Mouse (Mus musculus): ENCODE measurements around the gene Ptger1. TPM values are rescaled to one million over a fixed set of nuclear protein-coding genes. Genes with fewer than 3 reads are reported as not detected.

The Ptger1 gene
- polyA plus RNA-seq, 1 experiment from 2014 or later: 0.58 TPM

DNA sequence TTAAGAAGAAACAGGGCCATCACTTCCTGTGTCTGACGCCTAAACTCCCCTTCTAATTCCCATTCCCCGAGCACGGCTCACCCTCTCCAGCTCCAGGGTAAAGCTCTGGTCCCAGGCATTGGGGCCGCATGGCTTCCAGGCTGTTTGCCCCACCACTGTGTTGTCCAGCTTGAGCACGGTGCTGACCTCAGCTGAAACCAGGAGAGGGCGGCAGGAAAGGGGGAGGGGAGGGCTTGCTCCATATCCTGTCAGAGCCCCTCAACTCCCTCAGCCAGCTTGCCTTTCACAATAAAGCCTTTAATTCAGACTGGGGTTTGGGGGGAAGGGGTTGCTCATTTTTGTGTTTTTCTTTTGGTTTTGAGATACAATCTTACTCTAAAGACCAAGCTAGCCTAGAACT is 14.6 kb downstream of the Ptger1 start:
- 0 out of 2 replicates have a peak, but pooled peaks have one; percentile 40 for ATAC-seq (ENCODE audit: insufficient number of reproducible peaks, insufficient read depth, low FRiP score, low read depth)
- Histone ChIP-seq H3K27me3 (ENCODE audit: control insufficient read depth, insufficient read depth, low read length) (no peaks in the 10 kb centered on the region), H3K4me1 (ENCODE audit: control insufficient read depth in 2 of 2, insufficient read depth in 2 of 2, low read length in 2 of 2) (peaks cover 10 to 14% of the 10 kb centered on the region in 2 experiments; a peak in 3 of 4 replicates), H3K9ac (ENCODE audit: low read length) (no peak overlapping the region), H3K36me3 (ENCODE audit: control insufficient read depth, insufficient read depth, low read length) (peaks cover 93% of the 10 kb centered on the region), H3K9me3 (ENCODE audit: control insufficient read depth, low read length) (no peaks in the 10 kb centered on the region), H3K4me2 (ENCODE audit: low read length) (no peak overlapping the region), H3K27ac (replicated peaks in 1 of 2; ENCODE audit: control insufficient read depth in 1 of 2, insufficient read depth in 1 of 2, low read depth in 2 of 2, low read length in 2 of 2) (peak overlapping the region; percentile 59 to 64), H3K4me3 (ENCODE audit: control insufficient read depth in 1 of 2, insufficient read depth in 1 of 2, low read depth in 1 of 2, low read length in 2 of 2) (no peak overlapping the region)
- WGBS: 16% methylated on average over 6 of the region's 6 CpGs

DNA sequence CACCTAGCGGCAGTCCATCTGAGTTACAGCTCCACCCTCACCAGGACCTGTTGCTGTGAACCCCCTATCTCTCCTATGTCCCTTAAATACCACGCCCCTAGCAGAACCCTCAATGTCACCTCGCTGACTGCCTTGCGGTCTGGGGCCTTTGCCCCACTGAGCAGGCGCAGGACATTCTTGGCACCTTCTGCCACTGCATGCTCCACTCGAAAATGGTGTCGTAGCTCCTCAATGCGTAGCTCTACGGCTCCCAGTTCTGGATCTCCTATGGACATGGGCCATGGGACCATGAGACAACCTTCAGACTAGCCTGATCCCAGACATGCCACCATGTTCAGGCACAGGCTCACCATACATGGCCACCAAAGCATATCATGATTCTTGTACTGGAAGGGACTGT is 18.0 kb downstream of the Ptger1 start:
- Histone ChIP-seq H3K9me3 (ENCODE audit: control insufficient read depth, low read length) (no peaks in the 10 kb centered on the region), H3K36me3 (ENCODE audit: control insufficient read depth, insufficient read depth, low read length) (peaks cover 76% of the 10 kb centered on the region), H3K4me1 (ENCODE audit: control insufficient read depth in 2 of 2, insufficient read depth in 2 of 2, low read length in 2 of 2) (peaks cover 10 to 14% of the 10 kb centered on the region in 2 experiments; a peak in 3 of 4 replicates), H3K9ac (ENCODE audit: low read length) (no peak overlapping the region), H3K4me3 (ENCODE audit: control insufficient read depth in 1 of 2, insufficient read depth in 1 of 2, low read depth in 1 of 2, low read length in 2 of 2) (no peak overlapping the region), H3K27me3 (ENCODE audit: control insufficient read depth, insufficient read depth, low read length) (no peaks in the 10 kb centered on the region), H3K4me2 (ENCODE audit: low read length) (no peak overlapping the region), H3K27ac (replicated peaks in 1 of 2; ENCODE audit: control insufficient read depth in 1 of 2, insufficient read depth in 1 of 2, low read depth in 2 of 2, low read length in 2 of 2) (no peak overlapping the region)
- no peak for ATAC-seq (ENCODE audit: insufficient number of reproducible peaks, insufficient read depth, low FRiP score, low read depth)
- WGBS: 82% methylated on average over 9 of the region's 9 CpGs

DNA sequence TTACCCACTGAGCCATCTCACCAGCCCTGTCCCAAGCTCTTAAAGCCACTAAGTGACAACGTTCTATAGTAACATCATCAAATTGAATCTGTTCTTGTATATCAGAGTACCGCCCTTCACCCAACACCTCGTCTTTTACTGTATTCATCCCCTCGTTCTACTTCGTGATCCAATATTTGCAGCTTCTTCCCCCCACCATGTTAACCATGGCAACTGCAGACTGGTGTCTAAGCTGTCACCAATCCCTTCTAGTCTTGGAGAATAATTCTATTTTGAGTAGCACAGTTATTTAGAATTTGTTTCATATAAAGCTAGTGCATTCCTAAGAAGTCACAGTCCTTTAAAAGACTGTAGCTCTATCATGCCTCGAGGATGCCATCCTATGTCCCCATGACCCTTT is 22.8 kb downstream of the Ptger1 start:
- Histone ChIP-seq H3K4me2 (ENCODE audit: low read length) (no peak overlapping the region), H3K27me3 (ENCODE audit: control insufficient read depth, insufficient read depth, low read length) (no peaks in the 10 kb centered on the region), H3K4me1 (ENCODE audit: control insufficient read depth in 2 of 2, insufficient read depth in 2 of 2, low read length in 2 of 2) (no peaks in the 10 kb centered on the region; a peak in 1 of 4 replicates), H3K36me3 (ENCODE audit: control insufficient read depth, insufficient read depth, low read length) (peaks cover 71% of the 10 kb centered on the region), H3K9ac (ENCODE audit: low read length) (no peak overlapping the region), H3K27ac (replicated peaks in 1 of 2; ENCODE audit: control insufficient read depth in 1 of 2, insufficient read depth in 1 of 2, low read depth in 2 of 2, low read length in 2 of 2) (no peak overlapping the region), H3K9me3 (ENCODE audit: control insufficient read depth, low read length) (no peaks in the 10 kb centered on the region), H3K4me3 (ENCODE audit: control insufficient read depth in 1 of 2, insufficient read depth in 1 of 2, low read depth in 1 of 2, low read length in 2 of 2) (no peak overlapping the region)
- 90% methylated on average over 6 of the region's 6 CpGs for WGBS
- no peak for ATAC-seq (ENCODE audit: insufficient number of reproducible peaks, insufficient read depth, low FRiP score, low read depth)

DNA sequence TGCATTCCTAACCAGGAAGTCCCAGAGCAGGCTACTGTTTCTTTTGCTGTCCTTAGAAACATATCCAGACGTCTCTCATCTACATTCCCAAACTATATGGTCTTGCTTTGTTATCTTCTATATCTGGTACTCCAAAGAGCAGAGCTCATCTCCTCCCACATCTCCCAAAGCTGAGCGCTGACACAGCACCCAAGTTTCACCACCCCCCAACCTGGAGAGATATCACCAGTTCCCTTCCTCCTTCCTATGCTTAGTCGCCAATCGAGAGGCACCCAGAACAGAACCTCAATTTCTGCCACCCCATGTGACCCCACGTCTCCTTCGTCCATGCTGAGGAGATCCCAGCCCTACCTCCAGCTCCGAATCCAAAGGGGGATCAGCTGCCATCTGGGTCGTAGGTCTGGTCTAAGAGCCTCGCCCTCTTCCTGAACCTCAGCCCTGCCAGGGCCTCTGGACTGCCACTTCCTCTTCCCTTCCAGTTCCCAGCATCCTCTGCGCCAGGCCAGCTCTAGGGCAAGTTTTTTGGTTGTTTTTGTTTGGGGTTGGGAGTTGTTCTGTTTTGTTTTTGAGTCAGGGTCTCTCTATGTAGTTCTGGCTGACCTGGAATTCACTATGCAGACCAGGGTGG is 27.2 kb downstream of the Ptger1 start:
- no peak for ATAC-seq (ENCODE audit: insufficient number of reproducible peaks, insufficient read depth, low FRiP score, low read depth)
- Histone ChIP-seq H3K36me3 (ENCODE audit: control insufficient read depth, insufficient read depth, low read length) (peaks cover 44% of the 10 kb centered on the region), H3K9me3 (ENCODE audit: control insufficient read depth, low read length) (no peaks in the 10 kb centered on the region), H3K27me3 (ENCODE audit: control insufficient read depth, insufficient read depth, low read length) (no peaks in the 10 kb centered on the region), H3K4me1 (ENCODE audit: control insufficient read depth in 2 of 2, insufficient read depth in 2 of 2, low read length in 2 of 2) (peaks cover 14 to 23% of the 10 kb centered on the region in 2 experiments), H3K9ac (ENCODE audit: low read length) (no peak overlapping the region), H3K4me3 (ENCODE audit: control insufficient read depth in 1 of 2, insufficient read depth in 1 of 2, low read depth in 1 of 2, low read length in 2 of 2) (no peak overlapping the region), H3K4me2 (ENCODE audit: low read length) (no peak overlapping the region), H3K27ac (replicated peaks in 1 of 2; ENCODE audit: control insufficient read depth in 1 of 2, insufficient read depth in 1 of 2, low read depth in 2 of 2, low read length in 2 of 2) (no peak overlapping the region)
- WGBS: 70% methylated on average over 10 of the region's 10 CpGs

DNA sequence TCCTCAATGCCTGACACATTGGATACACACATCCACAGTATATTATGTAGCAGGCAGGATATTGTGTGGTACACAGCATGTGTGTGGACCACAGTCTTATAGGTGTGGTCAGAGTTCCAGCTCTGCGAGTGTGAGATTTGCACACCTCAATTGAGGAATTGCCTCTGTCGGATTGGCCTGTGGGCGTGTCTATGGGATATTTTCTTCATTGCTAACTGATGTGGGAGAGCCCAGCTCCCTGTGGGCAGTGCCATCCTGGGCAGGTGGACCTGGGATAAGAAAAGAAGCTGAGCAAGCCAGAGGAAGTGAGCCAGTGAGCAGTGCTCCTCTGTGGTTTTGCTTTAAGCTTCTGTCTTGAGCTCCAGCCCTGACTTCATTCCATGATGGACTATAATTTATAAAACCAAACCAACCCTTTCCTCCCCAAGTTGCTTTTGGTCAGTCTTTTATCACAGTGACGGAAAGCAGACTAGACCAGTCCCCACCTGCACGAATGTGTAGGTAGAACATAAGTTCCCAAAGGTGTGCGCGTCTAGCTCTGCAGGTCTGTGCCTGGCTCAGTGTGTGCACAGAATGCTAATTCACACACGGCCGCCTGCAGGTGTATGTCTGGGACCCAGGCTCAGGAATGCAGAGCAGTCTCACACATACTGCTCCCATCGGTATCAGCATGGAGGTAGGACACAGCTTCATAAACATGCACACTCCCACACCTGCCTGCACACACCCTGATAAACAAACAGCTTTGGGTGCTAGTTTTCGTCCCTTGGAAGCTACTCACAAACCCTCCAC is 28.1 kb downstream of the Ptger1 start:
- H3K36me3 ChIP-seq (ENCODE audit: control insufficient read depth, insufficient read depth, low read length): peaks cover 39% of the 10 kb centered on the region
- WGBS: 78% methylated on average over 11 of the region's 11 CpGs
- no peak for ATAC-seq (ENCODE audit: insufficient number of reproducible peaks, insufficient read depth, low FRiP score, low read depth)
- H3K9me3 ChIP-seq (ENCODE audit: control insufficient read depth, low read length): no peaks in the 10 kb centered on the region
- H3K4me3 ChIP-seq (ENCODE audit: control insufficient read depth in 1 of 2, insufficient read depth in 1 of 2, low read depth in 1 of 2, low read length in 2 of 2): no peak overlapping the region
- no peaks in the 10 kb centered on the region for H3K27me3 ChIP-seq (ENCODE audit: control insufficient read depth, insufficient read depth, low read length)
- H3K4me2 ChIP-seq (ENCODE audit: low read length): no peak overlapping the region
- H3K9ac ChIP-seq (ENCODE audit: low read length): no peak overlapping the region
- H3K27ac ChIP-seq (replicated peaks in 1 of 2; ENCODE audit: control insufficient read depth in 1 of 2, insufficient read depth in 1 of 2, low read depth in 2 of 2, low read length in 2 of 2): no peak overlapping the region
- H3K4me1 ChIP-seq (ENCODE audit: control insufficient read depth in 2 of 2, insufficient read depth in 2 of 2, low read length in 2 of 2): peaks cover 14 to 26% of the 10 kb centered on the region in 2 experiments

DNA sequence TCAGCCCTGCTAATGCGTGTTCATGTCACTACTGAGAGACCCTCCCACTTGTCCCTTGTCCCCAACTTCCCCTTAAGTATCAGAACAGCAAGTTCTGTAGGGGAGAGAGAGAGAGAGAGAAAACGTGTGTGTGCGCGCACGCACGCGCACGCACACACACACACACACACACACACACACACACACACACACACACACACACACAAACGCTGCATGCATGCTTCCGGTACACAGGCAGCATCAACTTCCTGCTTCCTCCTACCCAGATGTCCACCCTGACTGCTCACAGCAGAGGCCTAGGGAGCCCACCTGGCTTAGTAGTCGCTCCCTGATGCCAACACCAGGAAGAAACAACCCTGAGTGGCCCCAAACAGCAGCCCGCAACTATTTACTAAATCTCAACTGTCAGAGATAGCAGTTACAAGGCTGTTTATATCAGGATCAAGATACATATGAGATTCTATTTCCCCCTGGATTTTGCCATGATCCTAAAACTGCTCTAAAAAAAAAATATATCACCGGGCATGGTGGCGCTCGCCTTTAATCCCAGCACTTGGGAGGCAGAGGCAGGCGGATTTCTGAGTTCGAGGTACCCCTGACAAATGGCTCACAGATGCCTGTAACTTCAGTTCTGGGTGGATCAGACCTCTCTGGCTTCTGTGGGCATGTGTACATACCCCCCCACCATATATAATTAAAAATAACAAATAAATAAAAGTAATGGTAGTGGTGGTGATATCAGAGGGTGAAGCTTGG is 29.1 kb downstream of the Ptger1 start:
- Histone ChIP-seq H3K27ac (replicated peaks in 1 of 2; ENCODE audit: control insufficient read depth in 1 of 2, insufficient read depth in 1 of 2, low read depth in 2 of 2, low read length in 2 of 2) (no peak overlapping the region), H3K4me1 (ENCODE audit: control insufficient read depth in 2 of 2, insufficient read depth in 2 of 2, low read length in 2 of 2) (peaks cover 16 to 36% of the 10 kb centered on the region in 2 experiments), H3K9me3 (ENCODE audit: control insufficient read depth, low read length) (no peaks in the 10 kb centered on the region), H3K36me3 (ENCODE audit: control insufficient read depth, insufficient read depth, low read length) (peaks cover 30% of the 10 kb centered on the region), H3K27me3 (ENCODE audit: control insufficient read depth, insufficient read depth, low read length) (no peaks in the 10 kb centered on the region), H3K4me2 (ENCODE audit: low read length) (no peak overlapping the region), H3K4me3 (ENCODE audit: control insufficient read depth in 1 of 2, insufficient read depth in 1 of 2, low read depth in 1 of 2, low read length in 2 of 2) (no peak overlapping the region), H3K9ac (ENCODE audit: low read length) (no peak overlapping the region)
- no peak for ATAC-seq (ENCODE audit: insufficient number of reproducible peaks, insufficient read depth, low FRiP score, low read depth)
- 82% methylated on average over 11 of the region's 17 CpGs for WGBS

DNA sequence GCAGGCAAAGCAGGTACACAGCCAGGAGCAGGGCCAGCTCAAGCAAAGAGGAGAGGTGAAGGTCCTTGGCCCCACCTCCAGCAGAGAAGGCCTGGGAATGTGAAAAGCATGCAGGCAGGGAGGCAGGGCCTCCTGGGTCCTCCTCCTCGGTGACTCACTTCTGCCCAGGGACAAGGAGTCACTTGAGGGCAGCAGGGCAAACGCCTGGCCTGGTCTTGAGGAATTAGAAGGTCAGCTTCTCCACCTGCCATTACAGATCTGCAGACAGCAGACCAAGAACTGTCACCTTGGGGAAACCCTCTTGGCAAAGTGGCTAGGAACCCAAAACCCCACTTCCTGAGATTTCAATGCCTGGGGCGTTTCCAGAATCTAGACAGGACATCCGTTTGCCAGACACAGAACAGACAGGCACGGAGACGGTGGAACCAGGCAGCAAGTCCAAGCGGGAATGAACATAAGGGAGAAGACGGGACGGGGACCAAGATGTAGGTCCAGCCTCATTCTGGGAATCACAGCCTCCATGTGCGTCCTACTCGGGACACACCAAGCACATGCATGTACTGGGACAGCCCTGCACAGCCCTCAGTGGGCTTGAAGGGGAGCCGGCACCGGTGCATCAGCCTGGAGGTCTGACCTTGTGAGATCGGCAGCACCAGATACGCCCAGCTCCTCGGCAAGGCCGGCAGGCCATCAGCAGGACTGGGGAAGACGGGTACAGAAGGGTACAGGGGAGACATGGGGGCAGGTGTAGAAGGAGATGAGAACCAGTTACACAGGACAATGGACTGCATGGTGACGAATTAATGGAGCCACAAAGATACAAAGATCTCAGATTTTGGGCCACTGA is 31.1 kb downstream of the Ptger1 start:
- peak overlapping the region; percentile 61 to 77 for H3K27ac ChIP-seq (replicated peaks in 1 of 2; ENCODE audit: control insufficient read depth in 1 of 2, insufficient read depth in 1 of 2, low read depth in 2 of 2, low read length in 2 of 2)
- H3K9me3 ChIP-seq (ENCODE audit: control insufficient read depth, low read length): no peaks in the 10 kb centered on the region
- H3K27me3 ChIP-seq (ENCODE audit: control insufficient read depth, insufficient read depth, low read length): no peaks in the 10 kb centered on the region
- peak overlapping the region; percentile 97 for H3K9ac ChIP-seq (ENCODE audit: low read length)
- WGBS: 42% methylated on average over 19 of the region's 19 CpGs
- H3K4me3 ChIP-seq (ENCODE audit: control insufficient read depth in 1 of 2, insufficient read depth in 1 of 2, low read depth in 1 of 2, low read length in 2 of 2): peak overlapping the region; percentile 88 to 93
- peaks cover 16 to 42% of the 10 kb centered on the region in 2 experiments for H3K4me1 ChIP-seq (ENCODE audit: control insufficient read depth in 2 of 2, insufficient read depth in 2 of 2, low read length in 2 of 2)
- H3K36me3 ChIP-seq (ENCODE audit: control insufficient read depth, insufficient read depth, low read length): peaks cover 9% of the 10 kb centered on the region
- no peak for ATAC-seq (ENCODE audit: insufficient number of reproducible peaks, insufficient read depth, low FRiP score, low read depth)
- H3K4me2 ChIP-seq (ENCODE audit: low read length): peak overlapping the region; percentile 89
